In genomic region chr7:47081277-47081676, GRCm38 (mm10) we compare ENCODE assay signal across 8 mouse cellular contexts. TPM values are rescaled to one million over a fixed set of nuclear protein-coding genes. Genes with fewer than 3 reads are reported as not detected.
A peak's percentile ranks its signal among the peaks of the same experiment; 100 is the strongest.
DNase-seq lines count a peak whose midpoint lies in the region; ATAC-seq and TF ChIP-seq lines count a peak whose summit lies in the region.

No protein-coding gene starts in this region.

- no peaks in the 10 kb centered on the region for H3K27me3 ChIP-seq in liver, adult 2 months (ENCODE audit: control insufficient read depth, insufficient read depth, low read length)
- no peaks in the 10 kb centered on the region; the same call in 1 of the 2 replicates for H3K27me3 ChIP-seq in liver, embryonic 12.5 days (replicated peaks)
- no peaks in the 10 kb centered on the region for H3K27me3 ChIP-seq in limb, embryonic 10.5 days (ENCODE audit: low read depth, poor library complexity, severe bottlenecking)
- no peaks in the 10 kb centered on the region for H3K27me3 ChIP-seq in stomach, embryonic 14.5 days (ENCODE audit: control insufficient read depth, insufficient read depth, low read length)

- no peak for ATAC-seq in liver, embryonic 12.5 days
- ATAC-seq in stomach, embryonic 14.5 days (ENCODE audit: insufficient number of reproducible peaks, insufficient read depth, low FRiP score, low read depth), result peak; percentile 59; the same call in 1 of the 2 replicates

- H3K36me3 ChIP-seq in liver, adult 2 months (ENCODE audit: control insufficient read depth, insufficient read depth, low read length), result no peaks in the 10 kb centered on the region
- no peaks in the 10 kb centered on the region for H3K36me3 ChIP-seq in liver, embryonic 12.5 days
- H3K36me3 ChIP-seq in limb, embryonic 10.5 days, result no peaks in the 10 kb centered on the region
- no peaks in the 10 kb centered on the region for H3K36me3 ChIP-seq in stomach, embryonic 14.5 days (ENCODE audit: control insufficient read depth, insufficient read depth, low read length)

- H3K27ac ChIP-seq in liver, adult 2 months (replicated peaks; ENCODE audit: insufficient read depth, low read depth, low read length), result no peak overlapping the region
- no peak overlapping the region for H3K27ac ChIP-seq in liver, embryonic 12.5 days
- H3K27ac ChIP-seq in limb, embryonic 10.5 days, result no peak overlapping the region
- no peak overlapping the region for H3K27ac ChIP-seq in stomach, embryonic 14.5 days (ENCODE audit: low read length)

- H3K79me2 ChIP-seq in liver, adult 2 months (ENCODE audit: control insufficient read depth, insufficient read depth, low read length), result no peaks in the 10 kb centered on the region

- H3K4me3 ChIP-seq in liver, adult 2 months (ENCODE audit: insufficient read depth, low read depth, low read length), result no peak overlapping the region
- H3K4me3 ChIP-seq in liver, embryonic 12.5 days, result no peak overlapping the region
- H3K4me3 ChIP-seq in limb, embryonic 10.5 days, result no peak overlapping the region
- H3K4me3 ChIP-seq in stomach, embryonic 14.5 days (ENCODE audit: low read depth, low read length), result no peak overlapping the region

- no peak overlapping the region for H3K9ac ChIP-seq in liver, adult 2 months (ENCODE audit: low read depth, low read length)
- no peak overlapping the region for H3K9ac ChIP-seq in liver, embryonic 12.5 days
- no peak overlapping the region for H3K9ac ChIP-seq in stomach, embryonic 14.5 days (replicated peaks; ENCODE audit: low read depth, low read length)

- no peaks in the 10 kb centered on the region for H3K4me1 ChIP-seq in liver, adult 2 months (ENCODE audit: control insufficient read depth, insufficient read depth, low read length)
- H3K4me1 ChIP-seq in liver, embryonic 12.5 days, result 0 out of 2 replicates have a peak, but pooled peaks cover 3% of the 10 kb centered on the region
- H3K4me1 ChIP-seq in limb, embryonic 10.5 days, result 0 out of 2 replicates have a peak, but pooled peaks cover 3% of the 10 kb centered on the region
- peaks cover 5% of the 10 kb centered on the region; the same call in 1 of the 2 replicates for H3K4me1 ChIP-seq in stomach, embryonic 14.5 days (ENCODE audit: control insufficient read depth, insufficient read depth, low read length)

- 26% methylated on average over 6 of the region's 6 CpGs for WGBS in liver, adult 2 months
- 30% methylated on average over 6 of the region's 6 CpGs for WGBS in liver, embryonic 12.5 days (ENCODE audit: insufficient replicate concordance)
- WGBS in limb, embryonic 10.5 days, result 59% methylated on average over 6 of the region's 6 CpGs
- 32% methylated on average over 6 of the region's 6 CpGs for WGBS in stomach, embryonic 14.5 days

- TF ChIP-seq CTCF in liver, adult 2 months (IDR thresholded peaks at IDR 0.05; ENCODE audit: low read depth, low read length), result peak; percentile 91

- H3K4me2 ChIP-seq in liver, embryonic 12.5 days, result no peak overlapping the region
- H3K4me2 ChIP-seq in stomach, embryonic 14.5 days (replicated peaks; ENCODE audit: low read depth, low read length), result no peak overlapping the region

- no peak for TF ChIP-seq POLR2A in liver, adult 2 months (IDR thresholded peaks at IDR 0.05; ENCODE audit: extremely low read depth, insufficient read depth, low read length)

- peak; percentile 17 for DNase-seq in liver, adult 2 months (ENCODE audit: extremely low read depth, low read depth, low spot score)
- DNase-seq in cerebellum, postnatal 10 days, result peak; percentile 85 to 89
- peak; percentile 34 to 43 for DNase-seq in gastrocnemius, adult 8-10 months (ENCODE audit: low spot score in 2 of 2)
- peak; percentile 64 for DNase-seq in kidney, adult 11 months
- peak; percentile 68 for DNase-seq in limb, embryonic 10.5 days (ENCODE audit: low spot score)
- DNase-seq in naive thymus-derived CD4-positive, alpha-beta T cell, adult 2 months (ENCODE audit: low read depth), result peak; percentile 60

- H3K9me3 ChIP-seq in liver, embryonic 12.5 days (replicated peaks), result no peaks in the 10 kb centered on the region
- H3K9me3 ChIP-seq in limb, embryonic 10.5 days (replicated peaks), result no peaks in the 10 kb centered on the region
- no peaks in the 10 kb centered on the region for H3K9me3 ChIP-seq in stomach, embryonic 14.5 days (ENCODE audit: control insufficient read depth, low read depth, low read length)

RNA-seq across cellular contexts. Expression of gene Tmem86a, which starts 30.9 kb away (rescaled TPM):
- total RNA-seq in liver, adult 2 months (2014; rRNA removed), result 5.7 and 7.0 TPM in 2 replicates
- polyA plus RNA-seq in liver, adult 2 months (2012; rRNA removed), result 9.1 and 16.1 TPM in 2 replicates
- polyA plus RNA-seq in liver, embryonic 12.5 days (2016; fragmentation: Nextera tagmentation; extraction: Ambion mirVana), result 20.2 and 20.3 TPM in 2 replicates
- total RNA-seq in gastrocnemius, adult 8-10 months (2022), result 1 to 10 TPM; 4.1 to 7.5 (median 5.0) TPM
- 8.3 and 11.8 TPM in 2 replicates for polyA plus RNA-seq in limb, embryonic 10.5 days (2016; fragmentation: Nextera tagmentation; extraction: Ambion mirVana)
- polyA plus RNA-seq in stomach, embryonic 14.5 days (2014; fragmentation: Nextera tagmentation; extraction: Ambion mirVana), result 24.3 and 25.6 TPM in 2 replicates

RNA-seq across cellular contexts. Expression of gene Ptpn5, which starts 52.2 kb away (rescaled TPM):
- total RNA-seq in liver, adult 2 months (2014; rRNA removed), result not detected in 2 replicates
- polyA plus RNA-seq in liver, adult 2 months (2012; rRNA removed), result 0.02 TPM in 1 of 2 replicates, not detected in the other
- polyA plus RNA-seq in liver, embryonic 12.5 days (2016; fragmentation: Nextera tagmentation; extraction: Ambion mirVana), result 0.23 TPM in 1 of 2 replicates, not detected in the other
- total RNA-seq in gastrocnemius, adult 8-10 months (2022), result not detected
- 0.20 and 0.30 TPM in 2 replicates for polyA plus RNA-seq in limb, embryonic 10.5 days (2016; fragmentation: Nextera tagmentation; extraction: Ambion mirVana)
- 2.2 and 2.5 TPM in 2 replicates for polyA plus RNA-seq in stomach, embryonic 14.5 days (2014; fragmentation: Nextera tagmentation; extraction: Ambion mirVana)

Comparison
In these comparisons a context has a peak if more than half of its experiments do, and no peak if none do; other contexts are left out.
1. DNase-seq: peak in every context shown above with its lines; median percentile 87 in cerebellum, postnatal 10 days; 68 in limb, embryonic 10.5 days; 64 in kidney, adult 11 months; 60 in naive thymus-derived CD4-positive, alpha-beta T cell, adult 2 months; 38 in gastrocnemius, adult 8-10 months; 17 in liver, adult 2 months.